Mouse (Mus musculus) neural tube, embryonic 12.5 days (tissue): ENCODE measurements around the gene Ptafr. TPM values are rescaled to one million over a fixed set of nuclear protein-coding genes. Genes with fewer than 3 reads are reported as not detected.
"Not testable (repeated sequence)": the region's sequence is repeated elsewhere in the genome, so short reads cannot be mapped to it uniquely, and the experiment has no call there.

Experiments used
- ATAC-seq: fragments of 200-750 bp; cut with Nextera tagmentation; 2 replicates; pipeline ENCODE4 v1.8.0; 2017; ENCODE audit warnings: low read depth, mild to moderate bottlenecking, moderate TSS enrichment, moderate library complexity; ENCODE audit not compliant: low FRiP score
- H3K27ac ChIP-seq: fragments of 300-500 bp; sonication (generic); 2 replicates; pipeline ENCODE4 v1.5.1; 2016
- H3K27me3 ChIP-seq: fragments of 300-500 bp; sonication (generic); replicated peaks from 2 replicates; pipeline ENCODE4 v1.6.1; 2016; ENCODE audit warnings: mild to moderate bottlenecking
- H3K36me3 ChIP-seq: fragments of 300-500 bp; sonication (generic); 2 replicates; pipeline ENCODE4 v1.6.1; 2016; ENCODE audit warnings: mild to moderate bottlenecking
- H3K4me1 ChIP-seq: fragments of 300-500 bp; sonication (generic); 2 replicates; pipeline ENCODE4 v1.6.1; 2016
- H3K4me2 ChIP-seq: fragments of 300-500 bp; sonication (generic); replicated peaks from 2 replicates; pipeline ENCODE4 v1.6.1; 2016; ENCODE audit warnings: mild to moderate bottlenecking
- H3K4me3 ChIP-seq: fragments of 300-500 bp; sonication (generic); 2 replicates; pipeline ENCODE4 v1.5.1; 2016
- H3K9ac ChIP-seq: fragments of 300-500 bp; sonication (generic); 2 replicates; pipeline ENCODE4 v1.6.1; 2016; ENCODE audit warnings: mild to moderate bottlenecking
- H3K9me3 ChIP-seq: fragments of 300-500 bp; sonication (generic); 2 replicates; pipeline ENCODE4 v1.6.1; 2016; ENCODE audit warnings: mild to moderate bottlenecking
- WGBS: fragments of 180-500 bp; shearing (Covaris S2); methylation state at CpG from one replicate; pipeline ENCODE4 v1.1.7; 2016; 5-methylcytosine and 5-hydroxymethylcytosine counted together
- polyA plus RNA-seq: library from polyadenylated mRNA; unstranded; fragments of >200 nt; fragmentation: Nextera tagmentation; extraction: Ambion mirVana; gene quantifications from 2 replicates; pipeline ENCODE4 v1.2.1, GENCODE M21; 2016

The Ptafr gene
- polyA plus RNA-seq, 1 experiment from 2014 or later = 0.66 TPM

GRCm38 (mm10) chr4:132532981-132533916 lies 30.6 kb upstream of the Ptafr start, which contains the start of gene Atpif1:
Gene Atpif1 (minus strand): TSS chr4:132533659.
- peaks cover 35% of the 10 kb centered on the region for H3K4me1 ChIP-seq
- under 1% methylated on average over 63 of the region's 63 CpGs for WGBS

GRCm38 (mm10) chr4:132535406-132536121 lies 28.3 kb upstream of the Ptafr start, which contains the start of gene Dnajc8:
Gene Dnajc8 (plus strand): TSS chr4:132535550.
- WGBS = under 1% methylated on average over 60 of the region's 60 CpGs
- peak; percentile 67; the same call in 1 of the 2 replicates for ATAC-seq
- Histone ChIP-seq H3K27ac (peak within 1 kb of the TSS; percentile 74; the same call in 1 of the 2 replicates), H3K36me3 (peaks cover 19% of the 10 kb centered on the region), H3K9ac (peak within 1 kb of the TSS; percentile 89), H3K4me1 (peaks cover 35% of the 10 kb centered on the region), H3K9me3 (no peaks in the 10 kb centered on the region), H3K4me2 (peak within 1 kb of the TSS; percentile 90), H3K27me3 (no peaks in the 10 kb centered on the region), H3K4me3 (peak within 1 kb of the TSS; percentile 93)

More at GRCm38 (mm10) chr4:132532981-132533916, 30.6 kb upstream of the Ptafr start, which contains the start of gene Atpif1:
- Histone ChIP-seq H3K27me3 (no peaks in the 10 kb centered on the region), H3K4me2 (peak within 1 kb of the TSS; percentile 90), H3K4me3 (peak within 1 kb of the TSS; percentile 72), H3K9me3 (no peaks in the 10 kb centered on the region), H3K9ac (peak within 1 kb of the TSS; percentile 92), H3K27ac (peak within 1 kb of the TSS; percentile 86), H3K36me3 (peaks cover 21% of the 10 kb centered on the region)
- ATAC-seq = peak; percentile 89

DNA sequence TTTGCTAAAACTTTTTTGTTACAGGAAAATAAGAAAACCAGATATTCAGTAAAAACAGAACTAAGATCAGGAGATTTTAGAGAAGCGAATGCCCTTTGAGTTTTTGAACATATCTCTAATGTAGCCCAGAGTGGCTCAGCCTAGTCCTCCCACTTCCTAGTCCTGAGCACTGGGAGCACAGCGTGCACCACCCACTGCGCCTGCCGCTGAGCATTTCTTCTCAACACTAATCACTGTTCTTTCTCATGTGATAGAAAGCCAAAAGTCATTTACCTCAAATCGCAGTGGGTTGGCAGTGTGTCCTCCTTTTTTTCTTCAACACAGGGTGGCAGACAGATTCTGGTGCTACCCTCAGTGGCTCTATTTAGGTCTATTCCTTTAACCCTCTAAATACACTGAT lies 24.4 kb upstream of the Ptafr start:
- Histone ChIP-seq H3K27ac (no peak overlapping the region), H3K4me1 (peaks cover 16% of the 10 kb centered on the region), H3K4me2 (no peak overlapping the region), H3K4me3 (no peak overlapping the region), H3K9ac (no peak overlapping the region), H3K27me3 (no peaks in the 10 kb centered on the region), H3K9me3 (no peaks in the 10 kb centered on the region), H3K36me3 (peaks cover 48% of the 10 kb centered on the region)
- no peak for ATAC-seq
- 96% methylated on average over 5 of the region's 5 CpGs for WGBS

GRCm38 (mm10) chr4:132541413-132541812 lies 22.5 kb upstream of the Ptafr start:
- no peak overlapping the region for H3K4me2 ChIP-seq
- no peaks in the 10 kb centered on the region for H3K27me3 ChIP-seq
- no peak overlapping the region for H3K9ac ChIP-seq
- H3K4me1 ChIP-seq = peaks cover 11% of the 10 kb centered on the region
- no peaks in the 10 kb centered on the region for H3K9me3 ChIP-seq
- no peak overlapping the region for H3K27ac ChIP-seq
- H3K4me3 ChIP-seq = no peak overlapping the region
- whole genome bisulfite sequencing = 96% methylated on average over 4 of the region's 4 CpGs
- H3K36me3 ChIP-seq = peaks cover 65% of the 10 kb centered on the region
- ATAC-seq = no peak

DNA sequence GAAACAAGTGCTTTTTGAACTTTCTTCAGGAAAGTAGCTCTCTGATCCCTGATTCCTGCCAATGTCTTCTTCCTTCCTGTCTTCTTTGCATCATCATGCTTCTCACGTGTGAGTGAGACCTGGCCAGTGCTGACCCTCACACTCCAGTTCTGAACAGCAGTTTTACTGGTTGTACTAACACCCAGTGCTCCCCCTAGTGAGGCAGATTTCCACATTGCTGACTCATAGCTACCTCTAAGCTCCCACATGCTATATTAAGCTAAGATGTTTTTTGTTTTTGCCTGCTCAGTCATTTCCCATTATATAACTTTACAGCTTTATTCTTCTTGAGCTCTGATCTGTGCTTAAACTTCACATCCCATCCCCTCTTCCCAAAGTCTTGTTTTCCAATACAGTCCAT lies 21.1 kb upstream of the Ptafr start:
- Histone ChIP-seq H3K9me3 (no peaks in the 10 kb centered on the region), H3K27me3 (no peaks in the 10 kb centered on the region), H3K4me2 (no peak overlapping the region), H3K9ac (no peak overlapping the region), H3K4me1 (no peaks in the 10 kb centered on the region), H3K4me3 (no peak overlapping the region), H3K27ac (no peak overlapping the region), H3K36me3 (peaks cover 79% of the 10 kb centered on the region)
- WGBS = 58% methylated on average over 1 of the region's 1 CpGs
- no peak for ATAC-seq

DNA sequence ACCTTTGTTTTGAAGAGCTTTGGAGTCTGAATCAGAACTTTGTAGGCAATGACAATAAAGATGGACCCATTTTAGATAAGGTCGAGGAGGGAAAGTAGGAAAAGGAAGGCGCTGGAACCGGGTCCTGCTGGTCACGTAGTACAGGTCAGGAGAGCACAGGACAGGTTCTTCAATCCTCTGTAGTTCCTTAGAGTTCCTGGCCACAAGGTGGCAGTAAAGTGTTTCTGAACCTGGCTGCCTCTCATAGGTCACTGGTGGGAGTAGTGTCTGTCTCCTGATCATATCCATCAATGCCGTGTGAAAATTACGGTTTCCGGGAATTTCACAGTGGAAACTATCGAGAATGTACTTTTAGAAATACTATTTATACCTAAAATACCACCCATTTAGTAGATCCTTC lies 18.0 kb upstream of the Ptafr start:
- Histone ChIP-seq H3K9me3 (no peaks in the 10 kb centered on the region), H3K27me3 (no peaks in the 10 kb centered on the region), H3K36me3 (peaks cover 93% of the 10 kb centered on the region), H3K9ac (no peak overlapping the region), H3K4me3 (no peak overlapping the region), H3K27ac (no peak overlapping the region), H3K4me1 (no peaks in the 10 kb centered on the region), H3K4me2 (no peak overlapping the region)
- ATAC-seq = no peak
- WGBS = 51% methylated on average over 8 of the region's 8 CpGs

GRCm38 (mm10) chr4:132554221-132554620 lies 9.6 kb upstream of the Ptafr start:
- H3K9me3 ChIP-seq = no peaks in the 10 kb centered on the region
- WGBS = 74% methylated on average over 5 of the region's 5 CpGs
- no peak overlapping the region for H3K4me2 ChIP-seq
- H3K27me3 ChIP-seq = no peaks in the 10 kb centered on the region
- no peak overlapping the region for H3K9ac ChIP-seq
- H3K36me3 ChIP-seq = peaks cover 54% of the 10 kb centered on the region
- no peak for ATAC-seq
- H3K4me3 ChIP-seq = no peak overlapping the region
- no peaks in the 10 kb centered on the region for H3K4me1 ChIP-seq
- H3K27ac ChIP-seq = no peak overlapping the region

DNA sequence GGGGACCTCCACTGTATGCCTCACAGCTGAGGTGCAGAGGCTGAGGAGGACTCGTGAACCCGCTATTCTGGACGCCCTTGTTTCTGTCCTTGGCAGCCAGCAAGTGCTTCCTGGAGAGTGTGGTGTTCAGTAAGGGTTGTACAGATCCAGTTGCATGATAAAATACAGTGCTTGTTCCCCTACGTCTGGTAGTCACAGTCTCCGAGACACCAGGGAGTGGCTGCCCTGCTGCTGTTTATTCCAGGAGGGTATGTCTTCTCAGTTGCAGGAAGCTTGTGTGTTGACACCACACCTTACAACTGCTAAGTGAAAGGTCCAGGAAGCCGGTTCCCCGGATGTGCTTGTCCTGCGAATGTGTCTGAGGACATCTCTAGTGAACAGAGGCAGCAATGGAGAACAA lies 9.2 kb upstream of the Ptafr start:
- Histone ChIP-seq H3K4me1 (no peaks in the 10 kb centered on the region), H3K36me3 (peaks cover 50% of the 10 kb centered on the region), H3K27me3 (no peaks in the 10 kb centered on the region), H3K9me3 (no peaks in the 10 kb centered on the region), H3K9ac (no peak overlapping the region), H3K4me2 (no peak overlapping the region), H3K4me3 (no peak overlapping the region), H3K27ac (no peak overlapping the region)
- 87% methylated on average over 8 of the region's 8 CpGs for WGBS
- ATAC-seq = no peak

- H3K4me3 ChIP-seq, H3K27ac ChIP-seq, ATAC-seq, H3K9ac ChIP-seq, H3K9me3 ChIP-seq, H3K4me1 ChIP-seq, H3K4me2 ChIP-seq, H3K27me3 ChIP-seq: not testable (repeated sequence)
- peaks cover 42% of the 10 kb centered on the region for H3K36me3 ChIP-seq
- 87% methylated on average over 7 of the region's 7 CpGs for WGBS
Measured at GRCm38 (mm10) chr4:132555550-132555949, 8.3 kb upstream of the Ptafr start.

DNA sequence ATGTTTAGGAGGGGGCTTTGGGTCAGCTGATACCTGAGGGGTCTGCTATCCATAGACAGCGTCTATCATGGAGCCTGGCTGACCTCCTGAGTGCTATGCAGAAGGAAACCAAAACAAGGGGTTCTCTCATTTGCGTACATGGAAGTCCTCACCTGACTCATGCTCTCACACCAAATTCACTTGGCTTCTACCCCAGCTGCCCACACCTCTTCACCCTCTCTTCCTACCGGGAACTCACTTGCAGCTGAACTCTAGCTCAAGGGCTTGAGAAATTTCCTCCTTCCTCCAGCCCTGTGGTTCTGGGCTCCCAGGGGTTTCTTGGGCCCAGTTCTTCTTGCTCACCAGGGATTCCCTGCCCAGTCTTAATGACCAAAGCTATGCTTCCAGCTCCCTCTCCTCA lies 606 bp upstream of the Ptafr start:
- no peak for ATAC-seq
- H3K27me3 ChIP-seq = no peaks in the 10 kb centered on the region
- 86% methylated on average over 3 of the region's 3 CpGs for WGBS
- no peaks in the 10 kb centered on the region for H3K9me3 ChIP-seq
- H3K4me3 ChIP-seq = no peak overlapping the region
- H3K36me3 ChIP-seq = no peaks in the 10 kb centered on the region
- H3K4me1 ChIP-seq = no peaks in the 10 kb centered on the region
- H3K27ac ChIP-seq = no peak overlapping the region
- no peak overlapping the region for H3K9ac ChIP-seq
- no peak overlapping the region for H3K4me2 ChIP-seq

- no peaks in the 10 kb centered on the region for H3K9me3 ChIP-seq
- H3K27ac ChIP-seq = no peak overlapping the region
- WGBS = 82% methylated on average over 12 of the region's 12 CpGs
- H3K4me1 ChIP-seq = no peaks in the 10 kb centered on the region
- H3K4me3 ChIP-seq = no peak overlapping the region
- H3K27me3 ChIP-seq = no peaks in the 10 kb centered on the region
- H3K36me3 ChIP-seq = no peaks in the 10 kb centered on the region
- ATAC-seq = no peak
- H3K9ac ChIP-seq = no peak overlapping the region
- H3K4me2 ChIP-seq = no peak overlapping the region
Measured at GRCm38 (mm10) chr4:132565089-132565747, 1.4 kb downstream of the Ptafr start.

- no peak overlapping the region for H3K4me3 ChIP-seq
- H3K9me3 ChIP-seq = no peaks in the 10 kb centered on the region
- ATAC-seq = no peak
- H3K9ac ChIP-seq = no peak overlapping the region
- no peaks in the 10 kb centered on the region for H3K36me3 ChIP-seq
- 78% methylated on average over 9 of the region's 9 CpGs for WGBS
- no peaks in the 10 kb centered on the region for H3K4me1 ChIP-seq
- H3K27ac ChIP-seq = no peak overlapping the region
- H3K4me2 ChIP-seq = no peak overlapping the region
- H3K27me3 ChIP-seq = no peaks in the 10 kb centered on the region
Measured at GRCm38 (mm10) chr4:132567361-132567779, 3.5 kb downstream of the Ptafr start.
